Mouse (Mus musculus): Measurements from ENCODE around the gene Txlna.
A peak's percentile ranks its signal among the peaks of the same experiment; 100 is the strongest.

DNA sequence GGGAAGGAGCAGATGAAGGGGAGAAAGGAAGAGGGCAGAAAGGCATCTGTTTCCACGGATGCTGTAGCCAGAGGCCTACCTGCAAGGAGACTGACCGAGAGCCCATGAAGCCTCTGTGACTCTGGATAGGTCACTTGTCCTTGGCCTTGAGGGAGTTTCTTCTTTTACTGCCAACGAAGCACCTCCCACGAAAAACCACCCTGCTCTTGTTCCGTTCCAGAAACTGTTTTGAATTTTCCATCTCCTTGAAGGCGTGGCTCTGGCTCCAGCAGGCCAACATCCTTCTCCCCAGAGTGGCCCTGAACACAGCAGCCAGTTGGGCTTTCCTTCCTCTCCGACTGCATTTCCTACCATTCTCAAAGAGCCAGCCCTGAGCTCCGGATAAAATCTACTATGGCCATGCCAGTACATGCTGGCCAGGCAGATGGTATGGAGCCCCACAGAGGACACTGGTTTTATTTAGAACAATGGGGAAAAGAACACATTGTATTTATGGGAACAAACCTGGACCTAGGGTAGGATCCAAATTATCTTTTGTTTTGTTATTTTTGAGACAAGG, 19.5 kb downstream of the Txlna start:
- TF ChIP-seq CTCF (IDR thresholded peaks at IDR 0.05; ENCODE audit: borderline replicate concordance, insufficient read depth, low read depth, low read length) (no peak), POLR2A (IDR thresholded peaks at IDR 0.05; ENCODE audit: borderline replicate concordance, insufficient read depth, low read length) (peak; percentile 39; the same call in 1 of the 2 replicates)
